Mouse (Mus musculus) heart, postnatal 36 days (tissue): ENCODE data around the gene Sv2b. TPM values are rescaled to one million over a fixed set of nuclear protein-coding genes. Genes with fewer than 3 reads are reported as not detected.
"Not testable (repeated sequence)": the region's sequence is repeated elsewhere in the genome, so short reads cannot be mapped to it uniquely, and the experiment has no call there.

Experiments
- DNase-seq, 2 experiments: peaks; one replicate each; pipeline ENCODE4 v3.0.0; 2021 to 2022
- intact Hi-C: fragments of 180-260 bp; cut with DNase I; formaldehyde crosslinking; loops from one replicate; pipeline ENCODE4 v1.15.1; 2025
- total RNA-seq, 2 experiments: library from RNA; stranded (reverse); gene quantifications; 2 replicates each; pipeline ENCODE4 v1.2.3; 2021

The Sv2b gene
- total RNA-seq = under 1 TPM; 0.24 to 0.25 TPM

DNA sequence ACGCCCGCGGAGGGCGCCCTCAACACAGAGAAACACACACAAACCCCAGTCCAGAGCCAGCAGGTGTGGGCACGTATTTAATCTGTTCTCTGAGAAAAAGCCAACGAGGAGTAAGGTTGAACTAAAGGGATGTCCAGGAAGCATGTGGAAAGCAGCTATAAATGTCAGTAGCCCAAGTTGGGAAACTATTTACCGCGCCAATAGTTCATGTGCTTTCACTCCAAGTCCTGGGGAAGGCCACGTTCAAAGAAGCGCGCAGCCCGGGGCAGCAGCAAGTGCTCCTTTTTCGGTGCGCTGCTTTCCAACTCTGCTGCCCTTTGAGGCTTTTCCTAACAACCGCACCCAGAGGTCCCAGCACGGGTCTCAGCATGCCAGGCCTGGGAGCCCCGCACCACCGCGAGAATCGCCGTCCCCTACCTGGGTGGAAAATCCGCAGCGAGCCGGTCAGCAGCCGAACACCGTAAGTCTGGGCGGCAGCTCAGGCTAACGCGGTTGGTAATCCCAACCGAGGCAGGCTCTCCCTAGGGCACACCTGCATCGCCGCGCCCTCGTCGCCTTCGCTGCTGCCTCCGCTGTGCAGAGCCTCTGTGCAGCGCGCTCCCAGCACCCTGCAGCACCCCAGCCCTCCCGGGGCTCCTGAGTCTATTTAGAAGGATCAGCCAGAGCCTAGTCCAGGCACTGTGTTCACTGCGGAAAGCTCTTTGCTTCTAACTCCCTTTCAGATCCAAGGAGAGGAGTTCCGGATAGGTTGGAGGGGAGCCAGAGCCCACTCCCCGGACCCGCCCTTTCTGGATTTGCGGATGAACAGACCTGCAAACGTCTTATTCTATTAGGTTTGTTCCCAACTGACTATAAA, at the start of gene Sv2b:
Gene Sv2b, minus strand, starts transcription at position 806 of the 856 bp plus-strand sequence.
- intact Hi-C loops = no loop called here
- no peak for DNase-seq

GRCm38 (mm10) chr7:75358284-75358851, 49.3 kb upstream of the Sv2b start:
- DNase-seq = no peak
- intact Hi-C loops = no loop called here

GRCm38 (mm10) chr7:75355521-75355920, 46.5 kb upstream of the Sv2b start:
- intact Hi-C loops = no loop called here
- no peak for DNase-seq

GRCm38 (mm10) chr7:75352777-75353374, 43.8 kb upstream of the Sv2b start:
- DNase-seq = no peak
- intact Hi-C loops = no loop called here

DNA sequence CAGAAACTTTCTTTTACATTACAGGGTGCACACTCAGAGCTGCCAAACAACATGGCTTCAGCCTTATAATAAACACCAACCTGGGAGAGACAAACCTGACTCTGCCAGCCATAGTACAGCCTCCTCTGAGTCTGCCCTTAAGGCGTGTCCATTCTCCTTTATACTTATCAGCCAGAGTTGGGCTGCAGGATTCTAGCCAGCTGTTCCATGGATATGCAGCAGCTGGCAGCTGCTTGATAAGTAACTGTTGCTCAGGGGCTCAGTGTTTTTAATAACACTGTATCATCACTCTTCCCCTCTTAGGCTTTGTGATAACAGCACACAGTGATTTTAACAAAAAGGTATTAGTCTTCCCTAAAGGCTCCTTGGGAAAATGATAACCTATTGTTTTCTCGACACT, 41.1 kb upstream of the Sv2b start:
- intact Hi-C loops = no loop called here
- DNase-seq = no peak

- intact Hi-C loops = no loop called here
- DNase-seq = no peak
Observed at GRCm38 (mm10) chr7:75332311-75332710, 23.2 kb upstream of the Sv2b start.

DNA sequence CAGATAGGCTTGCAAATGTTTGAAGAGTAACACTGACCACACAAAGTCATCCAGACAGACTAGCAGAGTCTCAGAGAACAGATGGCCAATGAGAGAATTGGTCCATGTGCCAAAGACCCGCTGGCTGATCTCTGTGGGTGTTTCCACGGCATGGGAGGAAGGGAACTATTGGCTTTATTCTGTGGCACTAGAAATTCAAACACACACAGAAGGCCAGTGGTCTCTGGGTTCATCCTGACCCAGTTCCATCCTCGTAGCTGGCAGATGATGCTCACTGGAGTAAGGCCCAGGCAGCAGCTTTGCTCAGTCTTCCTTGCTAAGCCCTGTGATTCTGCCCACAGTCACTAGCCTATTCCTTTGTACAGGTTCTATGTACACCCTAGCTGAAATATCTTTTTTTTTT, 20.7 kb upstream of the Sv2b start:
- intact Hi-C loops = no loop called here
- no peak for DNase-seq

GRCm38 (mm10) chr7:75328721-75329362, 19.8 kb upstream of the Sv2b start:
- no peak for DNase-seq
- intact Hi-C loops = no loop called here

DNA sequence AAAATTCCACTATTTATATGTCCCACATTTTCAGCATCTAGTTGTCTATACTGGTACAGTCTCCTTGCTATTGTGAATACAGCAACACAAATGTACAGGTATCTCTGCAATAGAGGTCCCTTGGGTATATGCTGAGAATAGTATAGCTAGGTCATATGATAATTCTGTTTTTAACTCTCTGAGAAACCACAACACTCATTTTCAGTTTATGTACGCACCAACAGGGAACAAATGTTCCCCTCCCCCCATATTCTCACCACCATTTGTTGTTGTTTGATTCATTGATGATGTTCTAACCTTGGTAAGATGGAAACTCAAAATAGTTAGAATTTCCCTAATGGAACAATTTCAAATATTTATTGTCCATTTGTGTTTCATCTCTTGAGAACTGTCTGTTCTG, 16.2 kb upstream of the Sv2b start:
- intact Hi-C loops = no loop called here

DNA sequence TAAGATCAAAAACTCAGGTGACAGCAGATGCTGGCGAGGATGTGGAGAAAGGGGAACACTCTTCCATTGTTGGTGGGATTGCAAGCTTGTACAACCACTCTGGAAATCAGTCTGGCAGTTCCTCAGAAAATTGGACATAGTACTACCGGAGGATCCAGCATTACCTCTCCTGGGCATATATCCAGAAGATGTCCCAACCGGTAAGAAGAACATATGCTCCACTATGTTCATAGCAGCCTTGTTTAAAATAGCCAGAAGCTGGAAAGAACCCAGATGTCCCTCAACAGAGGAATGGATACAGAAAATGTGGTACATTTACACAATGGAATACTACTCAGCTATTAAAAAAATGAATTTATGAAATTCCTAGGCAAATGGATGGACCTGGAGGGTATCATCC, 13.7 kb upstream of the Sv2b start:
- intact Hi-C loops, DNase-seq: not testable (repeated sequence)

More for the DNA sequence above, 16.2 kb upstream of the Sv2b start:
- no peak for DNase-seq

- intact Hi-C loops = no loop called here
- no peak for DNase-seq
Observed at GRCm38 (mm10) chr7:75320009-75320408, 10.9 kb upstream of the Sv2b start.

DNA sequence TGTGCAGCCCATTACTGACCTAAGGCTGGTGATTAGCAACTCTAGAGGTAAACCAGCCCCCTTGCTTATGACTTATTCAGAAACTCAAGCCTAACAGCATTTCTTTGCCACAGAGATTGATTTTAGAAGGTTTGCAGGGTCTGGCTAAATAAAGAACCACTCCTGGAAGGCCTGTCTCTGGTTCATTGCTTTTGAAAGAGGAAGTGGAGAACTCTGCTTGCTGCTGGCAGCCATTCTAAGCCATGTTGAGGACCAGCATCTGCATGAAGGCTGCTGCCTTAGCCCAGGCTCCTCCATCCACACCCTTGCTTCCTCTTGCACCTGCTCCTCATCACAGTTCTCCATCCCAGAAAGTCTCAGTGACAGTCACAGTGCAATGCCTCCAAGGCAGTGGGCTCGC, 9.3 kb upstream of the Sv2b start:
- intact Hi-C loops = no loop called here
- no peak for DNase-seq

DNA sequence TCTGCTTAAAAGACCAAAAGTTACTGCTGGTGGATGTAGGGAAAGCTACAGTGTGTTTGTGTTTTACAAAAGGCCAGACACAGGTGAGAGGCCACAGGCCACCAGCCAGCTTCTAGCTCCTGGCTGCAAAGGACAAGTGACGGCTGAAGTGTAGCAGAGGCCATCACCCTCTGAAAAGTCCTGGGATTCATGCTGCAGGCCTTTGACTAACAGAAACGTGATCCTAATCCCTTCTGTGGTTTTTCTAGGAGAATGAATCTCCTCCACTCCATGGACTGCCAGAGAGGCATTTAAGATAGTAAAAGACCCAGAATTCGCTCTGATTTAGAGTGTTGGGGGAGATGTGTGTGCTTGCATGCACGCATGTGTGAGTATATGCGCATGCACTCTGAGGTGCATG, 5.8 kb upstream of the Sv2b start:
- intact Hi-C loops = no loop called here
- DNase-seq = no peak

DNA sequence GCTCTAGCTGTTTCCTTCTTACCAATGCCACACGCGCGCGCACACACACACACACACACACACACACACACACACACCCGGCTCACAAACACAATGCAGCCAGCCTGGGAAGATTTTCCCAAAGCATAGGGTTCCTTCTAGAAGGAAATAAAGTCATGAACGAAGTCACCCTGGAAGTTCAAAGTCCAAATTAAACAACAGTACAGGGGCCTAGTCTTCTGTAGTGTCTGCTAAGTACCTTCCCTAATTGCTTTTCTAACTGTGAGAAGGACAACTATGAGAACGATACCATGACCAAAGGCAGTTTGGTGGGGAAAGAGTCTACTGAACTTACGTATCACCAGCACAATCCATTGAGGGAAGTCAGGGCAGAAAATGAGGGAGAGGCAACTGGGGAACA, 508 bp upstream of the Sv2b start:
- intact Hi-C loops = no loop called here
- no peak for DNase-seq

DNA sequence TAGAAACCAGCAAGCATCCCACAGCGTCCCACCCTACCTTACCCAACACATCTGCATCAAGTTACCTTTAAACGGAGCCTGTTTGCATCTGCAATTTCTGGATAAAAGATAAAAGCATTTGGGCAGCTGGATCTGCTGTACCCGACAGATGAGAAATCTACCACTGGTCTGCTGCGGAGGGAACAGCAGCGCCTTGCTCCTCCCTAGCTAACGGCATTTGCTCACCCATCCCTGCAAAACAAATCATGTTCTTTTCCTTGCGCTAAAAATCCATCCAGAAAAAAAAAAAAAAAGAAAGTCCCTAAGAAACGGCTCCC, 964 bp downstream of the Sv2b start:
- intact Hi-C loops = no loop called here
- DNase-seq = no peak

DNA sequence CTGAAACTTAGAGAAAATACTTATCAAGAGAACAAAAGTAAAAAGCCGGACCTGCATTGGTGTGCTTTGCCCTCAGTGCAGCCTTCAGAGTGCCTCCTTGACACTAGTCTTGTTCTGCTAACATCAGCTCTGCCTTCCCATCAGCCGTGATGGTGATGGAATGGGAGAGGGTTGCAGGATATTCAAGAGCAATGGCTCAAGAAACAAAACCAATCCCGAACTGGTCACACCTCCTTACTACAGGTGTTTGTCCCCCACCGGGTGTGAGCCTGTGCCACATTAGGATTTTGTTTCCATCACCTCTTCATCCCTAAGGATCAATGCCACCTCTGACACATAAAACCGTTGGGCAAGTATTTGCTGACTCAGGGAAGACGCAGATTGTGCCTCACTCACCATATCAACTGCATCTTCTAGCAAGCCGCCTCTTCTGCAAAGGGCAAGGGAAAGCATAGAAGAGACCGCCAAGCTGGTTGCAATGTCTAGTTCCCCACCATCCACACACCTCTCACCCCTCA, 1.4 kb downstream of the Sv2b start:
- intact Hi-C loops = no loop called here
- no peak for DNase-seq

- intact Hi-C loops = no loop called here
- DNase-seq = no peak
Observed at GRCm38 (mm10) chr7:75305901-75306465, 3.1 kb downstream of the Sv2b start.

DNA sequence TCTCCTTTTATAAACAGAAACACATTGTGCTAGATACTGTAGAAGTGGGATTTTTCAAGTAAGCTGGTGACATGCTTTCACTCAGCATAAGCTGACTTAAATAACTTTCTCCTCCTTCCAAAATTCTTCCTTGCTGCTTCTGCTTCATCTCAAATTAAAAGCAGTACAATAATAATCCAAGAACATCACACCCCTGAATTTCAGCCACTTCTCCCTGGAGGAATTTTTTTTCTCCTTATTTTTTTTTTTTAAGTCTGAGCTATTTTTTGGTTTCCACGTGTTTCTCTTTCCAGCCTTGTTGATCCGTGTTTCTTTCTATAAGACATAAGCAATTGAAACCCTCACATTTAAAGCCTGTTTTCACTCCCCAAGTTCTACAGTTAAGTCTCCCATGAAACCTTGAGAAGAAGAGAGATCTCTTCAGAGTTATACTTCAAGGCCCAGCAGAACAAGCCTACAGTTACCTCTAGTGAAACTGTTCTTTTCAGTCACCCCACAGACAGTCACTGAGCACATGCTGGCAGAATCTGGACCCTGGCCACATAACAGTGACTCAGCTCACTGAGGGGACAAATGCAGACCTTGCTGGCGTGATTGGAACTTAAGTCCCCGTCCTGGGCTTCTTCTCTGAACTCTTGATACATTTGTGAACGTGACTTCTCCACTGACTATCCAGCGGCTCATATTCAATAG, 6.4 kb downstream of the Sv2b start:
- intact Hi-C loops = no loop called here
- no peak for DNase-seq

DNA sequence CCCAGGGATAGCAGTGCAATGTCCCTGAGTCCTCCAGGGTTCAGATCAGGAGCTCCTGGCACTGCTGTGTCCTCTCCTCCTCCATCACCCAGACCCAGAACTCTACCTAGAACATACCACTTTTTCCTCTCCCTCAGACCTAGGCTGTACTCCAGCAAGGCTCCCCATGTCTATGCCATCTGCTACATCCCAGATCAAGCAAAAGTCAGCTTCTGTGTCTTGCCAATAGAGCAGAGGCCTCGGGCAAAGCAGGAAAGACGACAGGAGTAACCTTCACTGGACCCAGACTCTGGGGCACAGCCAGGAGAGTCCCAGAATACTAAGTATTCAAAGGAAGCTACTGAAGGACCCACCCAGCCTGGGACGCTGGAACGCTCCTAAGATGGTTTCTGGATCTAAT, 9.8 kb downstream of the Sv2b start:
- intact Hi-C loops = no loop called here
- no peak for DNase-seq

GRCm38 (mm10) chr7:75296688-75297119, 12.4 kb downstream of the Sv2b start:
- DNase-seq = no peak
- intact Hi-C loops = no loop called here
